In genomic region chr6:53909986-53910385, GRCm38 (mm10) we compare ENCODE assay signal across 22 mouse cellular contexts.
DNase-seq lines count a peak whose midpoint lies in the region; ATAC-seq and TF ChIP-seq lines count a peak whose summit lies in the region.
"Had no signal": no experiment of that assay in that cellular context is flagged by ENCODE, and none has a peak within 500 bp of the region (broad histone marks: within the 10 kb centered on the region; RNA-seq: fewer than 3 reads in every experiment).

No protein-coding gene starts in this region.

- H3K36me3 ChIP-seq in hindbrain, embryonic 10.5 days: no peaks in the 10 kb centered on the region
- H3K36me3 ChIP-seq in hindbrain, embryonic 14.5 days (replicated peaks; ENCODE audit: control insufficient read depth, insufficient read depth): no peaks in the 10 kb centered on the region
- H3K36me3 ChIP-seq in kidney, embryonic 14.5 days (ENCODE audit: control insufficient read depth, insufficient read depth, low read length): no peaks in the 10 kb centered on the region
- H3K36me3 ChIP-seq in limb, embryonic 10.5 days: no peaks in the 10 kb centered on the region
- H3K36me3 ChIP-seq: embryonic facial prominence, embryonic 15.5 days; forebrain, embryonic 10.5 days; heart, embryonic 15.5 days; hindbrain, embryonic 12.5 days; intestine, embryonic 15.5 days had no signal

- H3K27ac ChIP-seq in hindbrain, embryonic 10.5 days: peak overlapping the region; percentile 81
- H3K27ac ChIP-seq in hindbrain, embryonic 14.5 days: no peak overlapping the region
- H3K27ac ChIP-seq in kidney, embryonic 14.5 days (ENCODE audit: low read depth, low read length): no peak overlapping the region; the same call in 1 of the 2 replicates
- H3K27ac ChIP-seq in limb, embryonic 10.5 days: peak overlapping the region; percentile 39; the same call in 1 of the 2 replicates
- no peak overlapping the region for H3K27ac ChIP-seq in layer of hippocampus, adult 2 months
- H3K27ac ChIP-seq: embryonic facial prominence, embryonic 15.5 days; forebrain, embryonic 10.5 days; gastrocnemius, adult 2 months; heart, embryonic 15.5 days; hindbrain, embryonic 12.5 days; intestine, embryonic 15.5 days had no signal

- ATAC-seq in hindbrain, embryonic 14.5 days (ENCODE audit: low FRiP score): no peak
- no peak for ATAC-seq in kidney, embryonic 14.5 days (ENCODE audit: low FRiP score, low TSS enrichment)
- ATAC-seq: forebrain, embryonic 14.5 days; intestine, embryonic 15.5 days had no signal

- peak; percentile 56 for DNase-seq in hindbrain, embryonic 10.5 days (ENCODE audit: low spot score)
- no peak for DNase-seq in hindbrain, embryonic 14.5 days (ENCODE audit: low spot score)
- peak; percentile 22 for DNase-seq in kidney, postnatal 10 days
- DNase-seq in limb, embryonic 10.5 days (ENCODE audit: low spot score): no peak
- DNase-seq in retina, postnatal 1 day: peak; percentile 44
- DNase-seq in layer of hippocampus, adult 2 months (ENCODE audit: low spot score in 2 of 2): no peak
- DNase-seq: adrenal gland, adult 2 months; adrenal gland, postnatal 25 days; cerebellum, adult 18-20 months; cerebellum, adult 9-11 months; gastrocnemius, adult 2 months; gastrocnemius, postnatal 25 days; heart, postnatal 14 days had no signal

- H3K4me1 ChIP-seq in hindbrain, embryonic 10.5 days (replicated peaks): peaks cover 72% of the 10 kb centered on the region
- peaks cover 14% of the 10 kb centered on the region for H3K4me1 ChIP-seq in hindbrain, embryonic 14.5 days (replicated peaks; ENCODE audit: control insufficient read depth, insufficient read depth, low read length)
- H3K4me1 ChIP-seq in kidney, embryonic 14.5 days (ENCODE audit: control insufficient read depth, insufficient read depth, low read length): peaks cover 67% of the 10 kb centered on the region
- peaks cover 96% of the 10 kb centered on the region for H3K4me1 ChIP-seq in limb, embryonic 10.5 days

- WGBS in hindbrain, embryonic 10.5 days: 11% methylated on average over 3 of the region's 3 CpGs
- 10% methylated on average over 3 of the region's 3 CpGs for WGBS in hindbrain, embryonic 14.5 days
- WGBS in kidney, embryonic 14.5 days: 24% methylated on average over 3 of the region's 3 CpGs
- 59% methylated on average over 3 of the region's 3 CpGs for WGBS in limb, embryonic 10.5 days

- peaks cover 31% of the 10 kb centered on the region for H3K27me3 ChIP-seq in hindbrain, embryonic 10.5 days (ENCODE audit: insufficient read depth, poor library complexity, severe bottlenecking)
- H3K27me3 ChIP-seq in hindbrain, embryonic 14.5 days (ENCODE audit: control insufficient read depth, insufficient read depth, low read length): no peaks in the 10 kb centered on the region
- H3K27me3 ChIP-seq in kidney, embryonic 14.5 days (ENCODE audit: control insufficient read depth, insufficient read depth, low read length): no peaks in the 10 kb centered on the region
- no peaks in the 10 kb centered on the region for H3K27me3 ChIP-seq in limb, embryonic 10.5 days (ENCODE audit: low read depth, poor library complexity, severe bottlenecking)
- H3K27me3 ChIP-seq: embryonic facial prominence, embryonic 15.5 days; heart, embryonic 15.5 days; hindbrain, embryonic 12.5 days; intestine, embryonic 15.5 days had no signal

- H3K4me2 ChIP-seq in hindbrain, embryonic 14.5 days (replicated peaks): no peak overlapping the region
- no peak overlapping the region for H3K4me2 ChIP-seq in kidney, embryonic 14.5 days (replicated peaks; ENCODE audit: low read depth, low read length)
- H3K4me2 ChIP-seq: embryonic facial prominence, embryonic 15.5 days; heart, embryonic 11.5 days; heart, embryonic 15.5 days; hindbrain, embryonic 12.5 days; intestine, embryonic 15.5 days had no signal

- H3K9me3 ChIP-seq in hindbrain, embryonic 10.5 days: no peaks in the 10 kb centered on the region
- no peaks in the 10 kb centered on the region for H3K9me3 ChIP-seq in hindbrain, embryonic 14.5 days (ENCODE audit: control insufficient read depth, low read length)
- no peaks in the 10 kb centered on the region for H3K9me3 ChIP-seq in kidney, embryonic 14.5 days (ENCODE audit: control insufficient read depth, low read length)
- H3K9me3 ChIP-seq in limb, embryonic 10.5 days (replicated peaks): no peaks in the 10 kb centered on the region
- H3K9me3 ChIP-seq: embryonic facial prominence, embryonic 15.5 days; forebrain, embryonic 10.5 days; heart, embryonic 15.5 days; hindbrain, embryonic 12.5 days; intestine, embryonic 15.5 days had no signal

- no peak for TF ChIP-seq CTCF in layer of hippocampus, adult 2 months (conservative IDR thresholded peaks at IDR 0.05)

- H3K9ac ChIP-seq in hindbrain, embryonic 14.5 days: no peak overlapping the region
- no peak overlapping the region for H3K9ac ChIP-seq in kidney, embryonic 14.5 days (ENCODE audit: low read depth, low read length)
- H3K9ac ChIP-seq: embryonic facial prominence, embryonic 15.5 days; heart, embryonic 15.5 days; hindbrain, embryonic 12.5 days; intestine, embryonic 15.5 days had no signal

- H3K4me3 ChIP-seq in hindbrain, embryonic 10.5 days: no peak overlapping the region
- no peak overlapping the region for H3K4me3 ChIP-seq in hindbrain, embryonic 14.5 days (replicated peaks; ENCODE audit: low read length)
- H3K4me3 ChIP-seq in kidney, embryonic 14.5 days (ENCODE audit: low read length): no peak overlapping the region
- no peak overlapping the region for H3K4me3 ChIP-seq in limb, embryonic 10.5 days
- H3K4me3 ChIP-seq in layer of hippocampus, adult 2 months: no peak overlapping the region
- H3K4me3 ChIP-seq: embryonic facial prominence, embryonic 15.5 days; erythroblast, embryonic 14.5 days; forebrain, embryonic 10.5 days; gastrocnemius, adult 2 months; heart, embryonic 15.5 days; hindbrain, embryonic 12.5 days; intestine, embryonic 15.5 days had no signal

Comparison
In these comparisons a context has a peak if more than half of its experiments do, and no peak if none do; other contexts are left out.
1. DNase-seq: peak in hindbrain, embryonic 10.5 days (single experiment), kidney, postnatal 10 days (single experiment) and retina, postnatal 1 day (single experiment); none in hindbrain, embryonic 14.5 days (single experiment), limb, embryonic 10.5 days (single experiment) and layer of hippocampus, adult 2 months (0 of 2).
2. H3K27ac ChIP-seq: peak in hindbrain, embryonic 10.5 days (single experiment) and limb, embryonic 10.5 days (single experiment); none in hindbrain, embryonic 14.5 days (single experiment), kidney, embryonic 14.5 days (single experiment) and layer of hippocampus, adult 2 months (single experiment).